Mouse (Mus musculus) lung, adult 2 months (tissue): ENCODE results near the gene Trip12.

Source experiments
- CTCF ChIP-seq: fragments of 200-500 bp; IDR thresholded peaks from 2 replicates; pipeline ENCODE4 v1.5.1; 2011; ENCODE audit warnings: mild to moderate bottlenecking, low read length, control low read depth; ENCODE audit not compliant: insufficient read depth
- POLR2A ChIP-seq: fragments of 200-500 bp; IDR thresholded peaks from 2 replicates; pipeline ENCODE4 v1.6.1; 2011; ENCODE audit warnings: low read depth, mild to moderate bottlenecking, control low read depth, low read length, borderline replicate concordance; ENCODE audit errors: extremely low read depth

- no peak for TF ChIP-seq CTCF
- TF ChIP-seq POLR2A, result no peak
Measured at GRCm38 (mm10) chr1:84851512-84852235, 11.4 kb upstream of the Trip12 start.
